Mouse (Mus musculus) gastrocnemius, postnatal 4 days (tissue): ENCODE measurements around the gene Olfr17. TPM values are rescaled to one million over a fixed set of nuclear protein-coding genes. Genes with fewer than 3 reads are reported as not detected.
"Not testable (repeated sequence)": the region's sequence is repeated elsewhere in the genome, so short reads cannot be mapped to it uniquely, and the experiment has no call there.

Source experiments
- DNase-seq, 2 experiments: peaks; one replicate each; pipeline ENCODE4 v3.0.0; 2021 to 2022; ENCODE audit warnings: low spot score in 2 of 2, mixed read lengths in 2 of 2
- long read RNA-seq, 2 experiments: library from polyadenylated mRNA; stranded (forward); transcript quantifications; one replicate each; pipeline ENCODE4 v2.0.0; 2021
- total RNA-seq, 2 experiments: library from RNA; stranded (reverse); gene quantifications; 2 replicates each; pipeline ENCODE4 v1.2.3; 2021

Gene Olfr17
- total RNA-seq: not detected
- long read RNA-seq, experiment 1: 0 reads
- long read RNA-seq, experiment 2: 0 reads

GRCm38 (mm10) chr7:107092920-107093319, at the start of gene Olfr17:
Olfr17 (plus strand) TSS chr7:107093220.
- no peak for DNase-seq

GRCm38 (mm10) chr7:107044407-107044806, 48.6 kb upstream of the Olfr17 start:
- DNase-seq: no peak

- DNase-seq: no peak
Observed at GRCm38 (mm10) chr7:107045833-107046232, 47.2 kb upstream of the Olfr17 start.

GRCm38 (mm10) chr7:107047578-107047977, 45.4 kb upstream of the Olfr17 start:
- DNase-seq: no peak

- no peak for DNase-seq
Observed at GRCm38 (mm10) chr7:107070681-107071080, 22.3 kb upstream of the Olfr17 start, which contains the start of gene Olfr714. Olfr714 (plus strand) TSS chr7:107070981.

- not testable (repeated sequence) for DNase-seq
Observed at GRCm38 (mm10) chr7:107110269-107110668, 17.2 kb downstream of the Olfr17 start, which contains the start of gene Olfr715b. Olfr715b (minus strand) TSS chr7:107110369.

- not testable (repeated sequence) for DNase-seq
Observed at GRCm38 (mm10) chr7:107130983-107131382, 38.0 kb downstream of the Olfr17 start, which contains the start of gene Olfr715. Olfr715 (minus strand) TSS chr7:107131083.

GRCm38 (mm10) chr7:107138027-107138426, 45.0 kb downstream of the Olfr17 start, which contains the start of gene Olfr716:
Olfr716 (plus strand) TSS chr7:107138327.
- DNase-seq: not testable (repeated sequence)

Other genes starting within 250 kb of the Olfr17 start
- not detected for gene Olfr703, start 249.9 kb upstream of the Olfr17 start, total RNA-seq
- not detected for gene Olfr704, start 230.0 kb upstream of the Olfr17 start, total RNA-seq
- gene Olfr705, start 216.3 kb upstream of the Olfr17 start, total RNA-seq: not detected
- not detected for gene Olfr706, start 205.1 kb upstream of the Olfr17 start, total RNA-seq
- gene Olfr707, start 192.0 kb upstream of the Olfr17 start, total RNA-seq: not detected
- not detected for gene Olfr1532-ps1, start 185.2 kb upstream of the Olfr17 start, total RNA-seq
- gene Olfr709-ps1, start 161.0 kb upstream of the Olfr17 start, total RNA-seq: not detected
- gene Olfr710, start 144.9 kb upstream of the Olfr17 start, total RNA-seq: not detected
- gene Olfr6, start 129.3 kb upstream of the Olfr17 start, total RNA-seq: not detected
- gene Olfr711, start 117.8 kb upstream of the Olfr17 start, total RNA-seq: not detected
- not detected for gene Olfr2, start 87.1 kb upstream of the Olfr17 start, total RNA-seq
- gene Olfr713, start 62.0 kb upstream of the Olfr17 start, total RNA-seq: not detected
- not detected for gene Olfr714, start 22.2 kb upstream of the Olfr17 start, total RNA-seq
- not detected for gene Olfr715b, start 17.1 kb downstream of the Olfr17 start, total RNA-seq
- not detected for gene Olfr715, start 37.9 kb downstream of the Olfr17 start, total RNA-seq
- not detected for gene Olfr716, start 45.1 kb downstream of the Olfr17 start, total RNA-seq
- gene Nlrp14, start 73.8 kb downstream of the Olfr17 start, total RNA-seq: not detected
- gene Rbmxl2, start 116.2 kb downstream of the Olfr17 start, total RNA-seq: not detected